Mouse (Mus musculus): ENCODE measurements around the gene Bbx. TPM values are rescaled to one million over a fixed set of nuclear protein-coding genes. Genes with fewer than 3 reads are reported as not detected.

Bbx gene
- polyA plus RNA-seq (2014; fragmentation: Illumina TruSeq; extraction: RNeasy Lipid Tissue Mini Kit (QIAGEN cat#74804); ENCODE audit: insufficient read depth, low read depth, low replicate concordance): 3.2 TPM

GRCm38 (mm10) chr16:50432062-50432878 is at the start of gene Bbx:
Gene Bbx, minus strand, starts transcription at chr16:50432390.

Other genes starting within 250 kb of the Bbx start
- not detected for gene Ccdc54, start 158.8 kb upstream of the Bbx start, polyA plus RNA-seq (2014; fragmentation: Illumina TruSeq; extraction: RNeasy Lipid Tissue Mini Kit (QIAGEN cat#74804); ENCODE audit: insufficient read depth, low read depth, low replicate concordance)

All from lung, adult 10 weeks (tissue).